Mouse (Mus musculus) cortical plate, adult 2 months (tissue): ENCODE measurements around the gene C87436. TPM values are rescaled to one million over a fixed set of nuclear protein-coding genes. Genes with fewer than 3 reads are reported as not detected.
"Not testable (repeated sequence)": the region's sequence is repeated elsewhere in the genome, so short reads cannot be mapped to it uniquely, and the experiment has no call there.

ENCODE experiments used
- H3K27ac ChIP-seq: fragments of 200-500 bp; 2 replicates; pipeline ENCODE4 v1.5.1; 2012; ENCODE audit warnings: low read length, control low read depth, inconsistent platforms; ENCODE audit not compliant: insufficient read depth
- H3K4me1 ChIP-seq: fragments of 200-500 bp; 2 replicates; pipeline ENCODE4 v1.6.1; 2011; ENCODE audit warnings: low read length; ENCODE audit not compliant: control insufficient read depth, insufficient read depth
- H3K4me3 ChIP-seq: fragments of 200-500 bp; 2 replicates; pipeline ENCODE4 v1.5.1; 2011; ENCODE audit warnings: mild to moderate bottlenecking, low read length, control low read depth; ENCODE audit not compliant: insufficient read depth
- CTCF ChIP-seq: fragments of 200-500 bp; IDR thresholded peaks from 2 replicates; pipeline ENCODE4 v1.5.1; 2011; ENCODE audit warnings: mild to moderate bottlenecking, control low read depth, low read length; ENCODE audit not compliant: insufficient read depth; ENCODE audit errors: extremely low read depth
- POLR2A ChIP-seq: fragments of 200-500 bp; IDR thresholded peaks from 2 replicates; pipeline ENCODE4 v1.6.1; 2011; ENCODE audit warnings: mild to moderate bottlenecking, low read length, control low read depth; ENCODE audit not compliant: insufficient read depth; ENCODE audit errors: extremely low read depth
- polyA plus RNA-seq: library from polyadenylated mRNA; depleted of rRNA; stranded (reverse); fragments of >200 nt; gene quantifications from 2 replicates; pipeline ENCODE4 v1.2.3, GENCODE M21; 2012

C87436 gene
- polyA plus RNA-seq, 1 experiment, result 21.8 TPM

GRCm38 (mm10) chr6:86487358-86488148, 49.4 kb downstream of the C87436 start:
- peak; percentile 85 for TF ChIP-seq POLR2A
- TF ChIP-seq CTCF, result no peak

GRCm38 (mm10) chr6:86488149-86488485, 49.9 kb downstream of the C87436 start:
- Histone ChIP-seq H3K4me3 (no peak overlapping the region), H3K4me1 (peaks cover 6% of the 10 kb centered on the region), H3K27ac (peak overlapping the region; percentile 90)
- TF ChIP-seq POLR2A (no peak), CTCF (no peak)

More at GRCm38 (mm10) chr6:86487358-86488148, 49.4 kb downstream of the C87436 start:
- H3K4me3 ChIP-seq, result peak overlapping the region; percentile 11
- H3K27ac ChIP-seq, result peak overlapping the region; percentile 90
- H3K4me1 ChIP-seq, result peaks cover 6% of the 10 kb centered on the region

- no peak for TF ChIP-seq POLR2A
- no peak for TF ChIP-seq CTCF
- peaks cover 6% of the 10 kb centered on the region for H3K4me1 ChIP-seq
- no peak overlapping the region for H3K4me3 ChIP-seq
- no peak overlapping the region for H3K27ac ChIP-seq
Observed at GRCm38 (mm10) chr6:86489945-86490344, 51.8 kb downstream of the C87436 start.

- not testable (repeated sequence) for H3K4me3 ChIP-seq, H3K4me1 ChIP-seq, H3K27ac ChIP-seq
Observed at GRCm38 (mm10) chr6:86490413-86490812, 52.2 kb downstream of the C87436 start.

- TF ChIP-seq POLR2A (no peak), CTCF (no peak)
- no peak overlapping the region for H3K4me3 ChIP-seq
- no peak overlapping the region for H3K27ac ChIP-seq
- no peaks in the 10 kb centered on the region for H3K4me1 ChIP-seq
Observed at GRCm38 (mm10) chr6:86493469-86494263, 55.5 kb downstream of the C87436 start.

DNA sequence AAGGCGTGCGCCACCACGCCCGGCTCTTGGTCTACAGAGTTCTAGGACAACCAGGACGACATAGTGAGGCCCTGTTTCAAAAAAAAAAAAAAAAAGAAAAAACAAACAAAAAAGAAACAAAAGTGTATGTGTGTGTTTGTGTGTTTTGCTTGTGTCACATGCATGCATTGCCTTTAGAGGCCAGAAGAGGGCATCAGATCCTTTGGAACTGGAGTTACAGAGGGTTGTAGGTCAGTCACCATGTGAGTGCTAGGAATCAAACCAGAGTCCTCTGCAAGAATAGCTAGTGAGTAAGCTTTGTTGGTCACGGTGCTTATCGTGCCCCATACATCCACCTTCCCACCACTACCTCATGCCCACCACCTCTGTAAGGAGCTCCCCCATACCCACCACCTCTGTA, 56.6 kb downstream of the C87436 start:
- Histone ChIP-seq H3K4me1 (no peaks in the 10 kb centered on the region), H3K4me3 (no peak overlapping the region), H3K27ac (no peak overlapping the region)
- TF ChIP-seq POLR2A, result no peak
- peak; percentile 22; the same call in 1 of the 2 replicates for TF ChIP-seq CTCF

DNA sequence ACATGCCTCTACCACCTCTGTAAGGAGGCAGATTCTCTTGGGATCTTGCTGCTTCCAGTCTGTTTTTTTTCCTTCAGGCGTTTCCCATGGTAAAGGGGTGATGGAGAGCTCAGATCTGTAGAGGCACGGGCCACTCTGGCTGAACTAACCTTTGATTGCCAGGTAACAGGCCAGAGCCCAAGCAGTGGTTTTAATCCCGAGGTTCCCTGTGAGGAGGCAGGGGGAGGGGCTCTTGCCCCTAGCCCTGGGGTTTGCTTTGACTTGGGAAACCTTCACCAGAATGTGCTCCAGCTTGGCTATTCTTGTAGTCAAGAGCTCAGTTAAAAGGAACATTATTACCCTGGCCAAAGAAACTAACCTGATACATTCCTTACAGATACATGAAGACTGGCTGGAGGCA, 57.5 kb downstream of the C87436 start:
- no peak overlapping the region for H3K4me3 ChIP-seq
- H3K27ac ChIP-seq, result no peak overlapping the region
- TF ChIP-seq CTCF (no peak), POLR2A (no peak)
- no peaks in the 10 kb centered on the region for H3K4me1 ChIP-seq

DNA sequence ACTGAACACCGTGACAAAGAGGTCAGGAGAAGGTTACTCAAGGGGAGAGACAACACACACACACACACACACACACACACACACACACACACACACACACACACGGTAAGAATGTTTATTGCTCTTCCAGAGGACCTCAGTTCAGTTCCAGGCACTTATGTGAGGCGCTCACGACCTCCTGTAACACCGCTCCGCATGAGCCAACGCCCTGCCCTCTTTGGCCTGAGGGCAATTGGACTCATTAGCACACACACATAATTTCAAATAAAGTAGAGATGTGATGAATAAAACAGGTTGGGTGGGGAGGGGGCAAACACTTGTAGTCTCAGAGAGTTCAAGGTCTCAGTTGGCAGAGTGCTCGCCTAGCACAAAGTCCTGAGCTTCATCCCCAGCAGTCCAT, 58.0 kb downstream of the C87436 start:
- Histone ChIP-seq H3K4me1 (no peaks in the 10 kb centered on the region), H3K27ac (no peak overlapping the region), H3K4me3 (no peak overlapping the region)
- TF ChIP-seq POLR2A, result no peak
- TF ChIP-seq CTCF, result no peak

GRCm38 (mm10) chr6:86496585-86496984, 58.4 kb downstream of the C87436 start:
- TF ChIP-seq POLR2A (no peak), CTCF (no peak)
- Histone ChIP-seq H3K4me3 (no peak overlapping the region), H3K27ac (no peak overlapping the region)

DNA sequence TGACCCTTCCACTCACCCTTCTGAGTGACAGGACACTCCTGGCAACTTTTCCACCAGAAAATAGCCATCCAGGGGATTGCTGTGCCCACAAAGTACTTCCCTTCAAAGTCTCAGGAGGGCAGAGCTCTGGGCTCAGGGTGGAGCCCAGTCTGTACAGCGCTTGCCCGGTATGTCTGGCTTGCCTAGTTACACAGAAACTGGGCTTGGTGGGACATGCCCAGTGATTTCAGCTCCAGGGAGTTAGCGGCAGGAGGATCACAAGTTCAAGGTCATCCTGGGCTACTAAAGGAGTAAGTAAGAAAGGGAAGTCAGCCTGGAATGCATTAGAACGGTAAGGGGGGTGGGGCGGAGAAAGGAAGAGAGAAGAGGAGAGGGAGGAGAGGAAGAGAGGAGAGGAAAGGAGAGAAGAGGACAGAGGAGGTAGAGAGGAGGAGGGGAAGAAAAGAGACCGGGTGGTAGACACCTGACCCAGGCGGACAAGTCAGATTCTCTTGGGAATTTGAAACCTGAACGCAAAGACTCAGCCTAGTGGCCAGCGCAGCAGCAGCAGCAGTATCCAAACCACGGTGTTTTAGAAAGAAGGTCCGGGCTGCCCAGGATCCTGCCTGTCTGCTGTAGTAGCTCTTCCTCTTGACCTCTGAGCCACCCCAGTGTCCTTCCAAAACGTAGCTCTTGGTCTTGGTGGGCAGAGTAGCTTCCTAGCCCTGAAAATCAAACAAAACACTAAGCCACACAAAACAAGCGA, 59.1 kb downstream of the C87436 start:
- Histone ChIP-seq H3K4me3 (0 out of 2 replicates have a peak overlapping the region, but pooled peaks have one; percentile 14), H3K4me1 (no peaks in the 10 kb centered on the region), H3K27ac (peak overlapping the region; percentile 62)
- no peak for TF ChIP-seq POLR2A
- no peak for TF ChIP-seq CTCF

More at GRCm38 (mm10) chr6:86496585-86496984, 58.4 kb downstream of the C87436 start:
- no peaks in the 10 kb centered on the region for H3K4me1 ChIP-seq
